Mouse (Mus musculus) heart, adult 10 weeks (tissue): ENCODE results near the gene Dupd1. TPM values are rescaled to one million over a fixed set of nuclear protein-coding genes. Genes with fewer than 3 reads are reported as not detected.

Experiments used
- polyA plus RNA-seq: library from polyadenylated mRNA; stranded (reverse); fragments of 350-450 nt; fragmentation: Illumina TruSeq; extraction: RNeasy Lipid Tissue Mini Kit (QIAGEN cat#74804); gene quantifications from one replicate; pipeline ENCODE4 v1.2.3, GENCODE M21; 2014; ENCODE audit warnings: low read depth, low replicate concordance

Gene Dupd1
- polyA plus RNA-seq, result not detected

DNA sequence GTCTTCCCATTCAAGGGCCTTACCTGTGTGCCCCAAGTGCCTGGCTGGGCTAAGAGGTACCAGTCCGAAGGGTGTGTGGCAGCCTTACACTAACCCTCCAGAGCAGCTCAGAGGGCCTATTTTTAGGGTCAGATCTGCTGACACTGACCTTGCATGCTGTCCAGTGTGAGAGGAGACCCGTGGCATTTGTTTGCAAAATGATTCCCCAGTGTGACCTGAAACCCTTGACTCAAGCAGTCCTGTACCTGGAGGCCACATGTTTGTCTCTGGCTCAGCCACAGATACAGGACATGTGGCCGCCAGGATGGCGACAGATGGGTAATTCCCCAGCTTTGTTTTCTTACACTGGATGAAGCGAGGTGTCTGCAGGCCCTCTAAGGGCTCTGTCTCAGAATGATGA lies at the start of gene Dupd1:
Gene Dupd1, minus strand, starts transcription at position 91 of the 400 bp plus-strand sequence.

DNA sequence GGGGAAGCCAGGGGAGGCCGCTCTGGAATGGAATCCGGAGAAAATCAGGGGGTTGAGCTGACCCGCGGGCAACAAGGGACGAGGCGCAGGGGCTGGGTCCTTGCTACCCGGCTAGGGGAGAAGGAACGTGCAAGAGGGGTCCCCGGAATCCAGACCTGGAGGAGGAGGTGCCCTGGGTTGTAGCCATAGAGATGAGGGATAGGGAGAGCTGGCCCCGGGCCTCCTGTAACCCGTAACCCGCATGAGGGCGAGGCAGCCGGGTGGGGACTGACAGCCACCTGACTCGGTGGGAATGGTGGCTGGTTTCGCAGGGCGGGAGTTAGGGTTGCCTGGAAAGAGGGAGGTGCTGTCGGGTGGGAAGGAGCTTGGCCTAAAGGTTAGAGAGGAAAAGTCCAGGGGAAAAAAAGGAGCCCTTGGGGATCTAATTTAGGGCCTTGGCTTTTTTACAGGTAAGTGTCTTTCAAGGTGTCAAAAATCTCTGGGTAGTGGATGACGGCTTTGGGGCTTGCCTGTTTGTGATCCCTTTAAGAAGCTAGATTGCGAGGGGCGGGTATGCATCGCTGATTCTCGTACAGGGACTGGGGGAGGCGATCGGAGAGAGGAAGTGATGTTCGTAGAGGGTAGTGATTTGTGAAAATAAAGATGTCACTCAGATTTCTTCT lies 36.6 kb upstream of the Dupd1 start, which contains the start of gene Dusp13:
Gene Dusp13, minus strand, starts transcription at position 301 of the 662 bp plus-strand sequence.

DNA sequence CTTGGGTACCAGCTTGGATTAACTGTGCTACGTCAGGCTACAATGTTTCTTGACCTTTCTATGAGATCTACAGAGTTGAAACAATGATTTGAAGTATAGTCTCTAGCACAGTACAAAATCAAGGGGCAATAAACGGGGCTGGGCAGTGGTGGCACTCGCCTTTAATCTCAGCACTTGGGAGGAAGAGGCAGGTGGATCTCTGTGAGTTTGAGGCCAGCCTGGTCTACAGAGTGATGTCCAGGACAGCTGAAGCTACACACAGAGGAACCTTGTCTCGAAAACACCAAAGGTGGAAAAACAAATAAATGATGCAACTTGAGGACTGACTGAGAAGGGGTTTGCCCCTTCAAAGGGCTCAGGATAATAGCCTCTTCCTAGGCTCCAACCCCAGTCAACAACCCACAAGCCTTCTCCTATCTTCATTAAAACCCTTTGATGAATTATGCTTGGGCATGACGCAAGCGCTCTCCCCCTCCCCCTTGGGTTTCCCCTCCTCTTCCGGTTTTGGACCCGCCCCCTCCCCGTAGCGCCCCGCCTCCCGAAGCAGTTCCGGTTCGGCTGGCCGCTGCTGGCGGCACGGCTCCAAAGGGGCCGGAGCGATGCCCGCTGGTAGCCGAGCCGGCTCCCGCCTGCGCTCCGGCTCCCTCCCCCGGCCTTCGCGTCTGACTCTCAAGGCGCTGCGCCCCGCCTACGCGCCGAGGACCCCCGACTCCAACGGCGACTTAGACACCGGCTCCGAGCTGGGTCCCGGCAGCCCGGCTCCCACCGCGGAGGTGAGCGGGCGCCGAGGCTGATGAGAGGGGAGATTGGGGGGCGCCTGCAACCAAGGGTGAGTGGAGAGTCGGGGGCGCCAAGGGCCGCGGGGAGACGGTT lies 35.9 kb upstream of the Dupd1 start, which contains the start of gene Samd8:
Gene Samd8, plus strand, starts transcription at position 524 of the 873 bp plus-strand sequence.

Other genes starting within 250 kb of the Dupd1 start
- gene Kat6b, start 233.1 kb downstream of the Dupd1 start, polyA plus RNA-seq, result 14.1 TPM
- gene Samd8, start 36.0 kb upstream of the Dupd1 start, polyA plus RNA-seq, result 9.6 TPM
- gene Dusp13, start 36.6 kb upstream of the Dupd1 start, polyA plus RNA-seq, result 0.47 TPM
- gene Vdac2, start 110.7 kb upstream of the Dupd1 start, polyA plus RNA-seq, result 450 TPM
- 5.3 TPM for gene Comtd1, start 134.4 kb upstream of the Dupd1 start, polyA plus RNA-seq